Comparison of ENCODE assay signal across 35 mouse cellular contexts in the genomic region with DNA sequence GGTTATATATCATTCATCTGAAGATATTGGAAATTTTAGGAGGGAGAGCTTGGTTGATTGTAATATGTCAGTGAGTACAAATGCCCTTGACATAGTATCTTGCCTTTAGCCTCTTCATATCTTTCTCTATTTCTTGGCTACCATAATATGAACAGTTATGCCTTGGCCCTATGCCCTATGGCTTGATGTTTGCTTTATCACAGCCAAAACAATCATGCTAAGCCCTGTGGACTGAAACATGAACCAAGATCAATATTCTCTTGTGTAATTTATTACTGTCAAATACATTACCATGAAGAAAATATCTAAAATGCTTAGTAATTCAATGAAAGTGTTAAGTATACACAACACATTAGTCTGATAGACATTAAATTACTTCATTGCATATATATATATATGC.
"Had no signal": no experiment of that assay in that cellular context is flagged by ENCODE, and none has a peak within 500 bp of the region (broad histone marks: within the 10 kb centered on the region; RNA-seq: fewer than 3 reads in every experiment).

No protein-coding gene starts in this region.

- H3K9ac ChIP-seq: heart, embryonic 12.5 days; heart, embryonic 13.5 days; heart, embryonic 15.5 days; hindbrain, embryonic 12.5 days; hindbrain, embryonic 13.5 days; hindbrain, embryonic 14.5 days; hindbrain, embryonic 15.5 days; intestine, embryonic 15.5 days; kidney, embryonic 15.5 days had no signal

- H3K36me3 ChIP-seq: heart, embryonic 10.5 days; heart, embryonic 12.5 days; heart, embryonic 13.5 days; heart, embryonic 15.5 days; hindbrain, embryonic 10.5 days; hindbrain, embryonic 12.5 days; hindbrain, embryonic 13.5 days; hindbrain, embryonic 15.5 days; intestine, embryonic 15.5 days; kidney, embryonic 15.5 days had no signal

- H3K4me2 ChIP-seq: heart, embryonic 11.5 days; heart, embryonic 12.5 days; heart, embryonic 13.5 days; heart, embryonic 15.5 days; hindbrain, embryonic 12.5 days; hindbrain, embryonic 13.5 days; hindbrain, embryonic 14.5 days; hindbrain, embryonic 15.5 days; intestine, embryonic 15.5 days; kidney, embryonic 15.5 days had no signal

- H3K27me3 ChIP-seq: heart, embryonic 12.5 days; heart, embryonic 13.5 days; heart, embryonic 15.5 days; hindbrain, embryonic 12.5 days; hindbrain, embryonic 13.5 days; hindbrain, embryonic 15.5 days; intestine, embryonic 15.5 days; kidney, embryonic 15.5 days had no signal

- H3K27ac ChIP-seq: heart, embryonic 10.5 days; heart, embryonic 13.5 days; heart, embryonic 15.5 days; hindbrain, embryonic 10.5 days; hindbrain, embryonic 12.5 days; hindbrain, embryonic 13.5 days; hindbrain, embryonic 14.5 days; hindbrain, embryonic 15.5 days; hindbrain, postnatal 0 days; intestine, embryonic 15.5 days; kidney, embryonic 15.5 days; kidney, postnatal 0 days; layer of hippocampus, adult 2 months had no signal

- ATAC-seq: hindbrain, embryonic 16.5 days; hindbrain, postnatal 0 days; inflammation-experienced regulatory T-cells, adult 6 months; intestine, embryonic 15.5 days; intestine, embryonic 16.5 days; intestine, postnatal 0 days had no signal

- H3K4me1 ChIP-seq: heart, embryonic 10.5 days; heart, embryonic 12.5 days; heart, embryonic 13.5 days; heart, embryonic 15.5 days; hindbrain, embryonic 10.5 days; hindbrain, embryonic 12.5 days; hindbrain, embryonic 13.5 days; hindbrain, embryonic 15.5 days; intestine, embryonic 15.5 days; kidney, embryonic 15.5 days had no signal

- H3K4me3 ChIP-seq: heart, embryonic 10.5 days; heart, embryonic 12.5 days; heart, embryonic 13.5 days; heart, embryonic 15.5 days; hindbrain, embryonic 10.5 days; hindbrain, embryonic 12.5 days; hindbrain, embryonic 13.5 days; hindbrain, embryonic 15.5 days; intestine, embryonic 15.5 days; kidney, embryonic 15.5 days; layer of hippocampus, adult 2 months had no signal

- H3K9me3 ChIP-seq: heart, embryonic 10.5 days; heart, embryonic 12.5 days; heart, embryonic 13.5 days; heart, embryonic 15.5 days; hindbrain, embryonic 10.5 days; hindbrain, embryonic 12.5 days; hindbrain, embryonic 13.5 days; hindbrain, embryonic 15.5 days; intestine, embryonic 15.5 days; kidney, embryonic 15.5 days had no signal

- DNase-seq: heart, postnatal 10 days; heart, postnatal 14 days; heart, postnatal 36 days; heart, postnatal 4 days; kidney, adult 11 months; kidney, adult 18-20 months; kidney, adult 2 months; kidney, adult 8-10 months; kidney, adult 9 months; kidney, postnatal 10 days; kidney, postnatal 14 days; kidney, postnatal 25 days; kidney, postnatal 36 days; kidney, postnatal 4 days; layer of hippocampus, adult 9-11 months; layer of hippocampus, postnatal 36 days had no signal
